22 mouse cellular contexts compared by ENCODE assay signal in the genomic region with DNA sequence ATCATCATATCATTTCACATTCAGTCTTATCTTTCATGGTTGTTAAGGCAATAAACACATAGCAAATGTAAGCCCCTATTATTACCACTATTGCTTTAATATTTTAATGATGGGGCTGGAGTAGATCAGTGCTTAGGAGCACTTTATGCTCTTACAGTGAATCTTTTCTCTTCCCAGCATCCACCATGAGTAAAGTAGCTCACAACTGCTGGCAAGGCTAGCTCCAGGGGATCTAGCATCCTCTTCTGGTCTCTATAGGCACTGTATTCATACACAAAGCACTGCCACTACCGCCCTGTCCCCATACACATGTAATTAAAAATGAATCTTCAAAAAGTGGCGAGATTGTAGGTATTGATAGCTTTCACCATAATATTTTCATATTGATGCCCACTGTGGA.
"Had no signal": no experiment of that assay in that cellular context is flagged by ENCODE, and none has a peak within 500 bp of the region (broad histone marks: within the 10 kb centered on the region; RNA-seq: fewer than 3 reads in every experiment).

No protein-coding gene starts in this region.

- H3K9me3 ChIP-seq: heart, embryonic 13.5 days; heart, embryonic 15.5 days; hindbrain, embryonic 13.5 days; hindbrain, embryonic 15.5 days; kidney, embryonic 15.5 days; limb, embryonic 10.5 days; limb, embryonic 12.5 days had no signal

- H3K4me2 ChIP-seq: heart, embryonic 11.5 days; heart, embryonic 13.5 days; heart, embryonic 15.5 days; hindbrain, embryonic 13.5 days; hindbrain, embryonic 15.5 days; kidney, embryonic 15.5 days; limb, embryonic 12.5 days; liver, embryonic 11.5 days had no signal

- H3K36me3 ChIP-seq: heart, embryonic 13.5 days; heart, embryonic 15.5 days; hindbrain, embryonic 13.5 days; hindbrain, embryonic 15.5 days; kidney, embryonic 15.5 days; limb, embryonic 10.5 days; limb, embryonic 12.5 days had no signal

- DNase-seq: gastrocnemius, postnatal 14 days; gastrocnemius, postnatal 36 days; heart, adult 11 months; heart, postnatal 14 days; heart, postnatal 36 days; kidney, adult 11 months; kidney, adult 9 months; liver had no signal

- H3K4me3 ChIP-seq: heart, adult 2 months; heart, embryonic 13.5 days; heart, embryonic 15.5 days; hindbrain, embryonic 13.5 days; hindbrain, embryonic 15.5 days; kidney, embryonic 15.5 days; layer of hippocampus, adult 2 months; left cerebral cortex, adult 2 months; limb, embryonic 10.5 days; limb, embryonic 12.5 days had no signal

- H3K9ac ChIP-seq: heart, embryonic 13.5 days; heart, embryonic 15.5 days; hindbrain, embryonic 13.5 days; hindbrain, embryonic 15.5 days; kidney, embryonic 15.5 days; limb, embryonic 12.5 days had no signal

- H3K4me1 ChIP-seq: heart, embryonic 15.5 days; hindbrain, embryonic 13.5 days; hindbrain, embryonic 15.5 days; kidney, embryonic 15.5 days had no signal

- ATAC-seq: hindbrain, postnatal 0 days had no signal

- H3K27ac ChIP-seq: heart, adult 2 months; heart, embryonic 13.5 days; heart, embryonic 15.5 days; hindbrain, embryonic 13.5 days; hindbrain, embryonic 15.5 days; hindbrain, postnatal 0 days; kidney, embryonic 15.5 days; kidney, postnatal 0 days; layer of hippocampus, adult 2 months; left cerebral cortex, adult 2 months; limb, embryonic 10.5 days; limb, embryonic 12.5 days had no signal

- H3K27me3 ChIP-seq: heart, embryonic 13.5 days; heart, embryonic 15.5 days; hindbrain, embryonic 13.5 days; hindbrain, embryonic 15.5 days; kidney, embryonic 15.5 days; limb, embryonic 12.5 days had no signal
